Mouse (Mus musculus) forebrain, embryonic 15.5 days (tissue): ENCODE data around the gene Galnt17. TPM values are rescaled to one million over a fixed set of nuclear protein-coding genes. Genes with fewer than 3 reads are reported as not detected.

Experiments used
- ATAC-seq: fragments of 200-750 bp; cut with Nextera tagmentation; replicated peaks from 2 replicates; pipeline ENCODE4 v1.8.0; 2017; ENCODE audit warnings: mild to moderate bottlenecking, moderate TSS enrichment, moderate library complexity
- H3K27ac ChIP-seq: fragments of 300-500 bp; sonication (generic); replicated peaks from 2 replicates; pipeline ENCODE4 v1.5.1; 2015; ENCODE audit warnings: mild to moderate bottlenecking, inconsistent platforms
- H3K27me3 ChIP-seq: fragments of 300-500 bp; sonication (generic); 2 replicates; pipeline ENCODE4 v1.6.1; 2015; ENCODE audit warnings: inconsistent platforms
- H3K36me3 ChIP-seq: fragments of 300-500 bp; sonication (generic); 2 replicates; pipeline ENCODE4 v1.6.1; 2015; ENCODE audit warnings: mild to moderate bottlenecking, inconsistent platforms
- H3K4me1 ChIP-seq: fragments of 300-500 bp; sonication (generic); 2 replicates; pipeline ENCODE4 v1.6.1; 2015; ENCODE audit warnings: inconsistent platforms
- H3K4me2 ChIP-seq: fragments of 300-500 bp; sonication (generic); replicated peaks from 2 replicates; pipeline ENCODE4 v1.6.1; 2015; ENCODE audit warnings: mild to moderate bottlenecking, inconsistent platforms
- H3K4me3 ChIP-seq: fragments of 300-500 bp; sonication (generic); 2 replicates; pipeline ENCODE4 v1.5.1; 2015; ENCODE audit warnings: mild to moderate bottlenecking, inconsistent platforms
- H3K9ac ChIP-seq: fragments of 300-500 bp; sonication (generic); replicated peaks from 2 replicates; pipeline ENCODE4 v1.6.1; 2015; ENCODE audit warnings: mild to moderate bottlenecking, inconsistent platforms
- H3K9me3 ChIP-seq: fragments of 300-500 bp; sonication (generic); 2 replicates; pipeline ENCODE4 v1.6.1; 2016; ENCODE audit warnings: inconsistent platforms
- WGBS: fragments of 180-500 bp; shearing (Covaris S2); methylation state at CpG from one replicate; pipeline ENCODE4 v1.1.7; 2015; ENCODE audit warnings: mixed read lengths; 5-methylcytosine and 5-hydroxymethylcytosine counted together
- polyA plus RNA-seq: library from polyadenylated mRNA; unstranded; fragments of >200 nt; fragmentation: Nextera tagmentation; extraction: Ambion mirVana; gene quantifications from 2 replicates; pipeline ENCODE4 v1.2.1, GENCODE M21; 2015

Galnt17 gene
- polyA plus RNA-seq, 1 experiment from 2014 or later, result 10.0 TPM

DNA sequence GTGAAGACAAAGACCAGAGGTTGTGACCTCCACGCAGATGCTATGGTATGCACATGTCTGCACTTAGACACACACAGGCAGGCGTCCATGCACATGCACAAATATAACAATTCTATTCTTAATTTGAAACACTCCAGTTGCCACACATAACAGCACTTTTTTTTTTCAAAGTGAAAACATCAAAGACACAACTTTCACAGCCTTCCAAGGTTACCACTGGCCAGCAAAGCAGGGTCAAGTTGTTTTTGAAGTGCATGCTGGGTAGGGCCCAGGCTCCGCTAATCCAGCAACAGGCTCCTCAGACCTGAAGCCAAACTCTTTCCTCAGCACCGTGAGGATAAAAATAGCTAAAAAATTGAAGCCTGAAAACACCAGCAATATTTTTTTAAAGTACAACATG, 357.9 kb downstream of the Galnt17 start:
- H3K4me2 ChIP-seq, result no peak overlapping the region
- H3K36me3 ChIP-seq, result no peaks in the 10 kb centered on the region
- no peak overlapping the region for H3K27ac ChIP-seq
- no peaks in the 10 kb centered on the region for H3K9me3 ChIP-seq
- no peaks in the 10 kb centered on the region for H3K27me3 ChIP-seq
- no peaks in the 10 kb centered on the region for H3K4me1 ChIP-seq
- H3K9ac ChIP-seq, result no peak overlapping the region
- no peak overlapping the region for H3K4me3 ChIP-seq
- WGBS, result 50% methylated on average over 4 of the region's 4 CpGs
- ATAC-seq, result no peak

DNA sequence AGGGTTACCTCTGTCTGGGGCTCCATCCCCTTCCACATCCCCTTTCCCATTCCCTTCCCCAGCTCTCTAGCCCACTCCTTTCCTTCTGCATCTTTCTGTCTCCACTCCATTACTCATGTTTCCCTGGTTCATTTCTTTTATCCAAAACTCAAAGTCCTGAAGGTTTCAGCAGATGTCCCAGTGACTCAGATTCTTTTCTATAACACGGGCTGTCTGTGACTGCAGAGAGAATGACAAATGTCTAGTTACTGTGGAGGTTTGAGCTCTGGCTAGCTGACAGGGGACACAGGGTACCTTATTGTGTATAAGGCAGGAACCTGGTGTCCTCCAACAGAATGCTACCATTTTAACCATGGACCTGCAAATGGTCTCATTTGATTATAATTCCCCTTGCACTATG, 358.6 kb downstream of the Galnt17 start:
- Histone ChIP-seq H3K4me2 (no peak overlapping the region), H3K9me3 (no peaks in the 10 kb centered on the region), H3K4me3 (no peak overlapping the region), H3K36me3 (no peaks in the 10 kb centered on the region), H3K27me3 (no peaks in the 10 kb centered on the region), H3K9ac (no peak overlapping the region), H3K27ac (no peak overlapping the region), H3K4me1 (no peaks in the 10 kb centered on the region)
- ATAC-seq, result no peak
- 67% methylated on average over 1 of the region's 1 CpGs for WGBS

- Histone ChIP-seq H3K4me2 (no peak overlapping the region), H3K4me1 (peaks cover 28% of the 10 kb centered on the region), H3K36me3 (no peaks in the 10 kb centered on the region), H3K27ac (peak overlapping the region; percentile 92), H3K4me3 (no peak overlapping the region), H3K27me3 (no peaks in the 10 kb centered on the region), H3K9ac (no peak overlapping the region; the same call in 1 of the 2 replicates), H3K9me3 (no peaks in the 10 kb centered on the region)
- 3% methylated on average over 4 of the region's 4 CpGs for WGBS
- peak; percentile 66 for ATAC-seq
These were observed 369.2 kb downstream of the Galnt17 start for GRCm38 (mm10) chr5:130938911-130939608.

GRCm38 (mm10) chr5:130938274-130938741, 370.0 kb downstream of the Galnt17 start:
- Histone ChIP-seq H3K9ac (no peak overlapping the region), H3K4me2 (no peak overlapping the region), H3K9me3 (no peaks in the 10 kb centered on the region), H3K27me3 (no peaks in the 10 kb centered on the region), H3K4me1 (peaks cover 28% of the 10 kb centered on the region), H3K36me3 (no peaks in the 10 kb centered on the region), H3K4me3 (no peak overlapping the region), H3K27ac (peak overlapping the region; percentile 92)
- peak; percentile 73 for ATAC-seq
- WGBS, result 4% methylated on average over 7 of the region's 7 CpGs

- Histone ChIP-seq H3K4me3 (no peak overlapping the region), H3K36me3 (no peaks in the 10 kb centered on the region), H3K4me2 (no peak overlapping the region), H3K27ac (no peak overlapping the region), H3K9ac (no peak overlapping the region), H3K27me3 (no peaks in the 10 kb centered on the region), H3K9me3 (no peaks in the 10 kb centered on the region), H3K4me1 (0 out of 2 replicates have a peak, but pooled peaks cover 4% of the 10 kb centered on the region)
- no peak for ATAC-seq
- WGBS, result 78% methylated on average over 1 of the region's 1 CpGs
These were observed 377.3 kb downstream of the Galnt17 start for GRCm38 (mm10) chr5:130930999-130931398.

DNA sequence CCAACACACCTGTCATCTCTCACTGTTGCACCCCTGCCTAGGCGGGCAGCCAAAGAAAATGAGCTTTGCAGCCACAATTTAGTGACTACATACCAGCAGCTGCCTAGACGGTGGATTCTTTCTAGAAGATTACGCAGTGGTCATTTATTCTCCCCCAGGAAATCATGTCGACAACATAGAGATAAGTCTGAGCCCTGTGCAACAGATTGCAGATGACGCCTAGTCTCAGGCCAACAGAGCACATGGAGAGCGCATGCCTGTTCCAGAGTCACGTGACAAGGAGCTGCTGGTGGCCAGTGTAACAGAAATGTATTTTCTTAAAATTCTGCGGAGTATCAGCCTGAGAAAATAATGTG, 380.5 kb downstream of the Galnt17 start:
- no peak overlapping the region for H3K4me3 ChIP-seq
- no peak overlapping the region for H3K27ac ChIP-seq
- no peak for ATAC-seq
- 81% methylated on average over 8 of the region's 8 CpGs for WGBS
- H3K9me3 ChIP-seq, result no peaks in the 10 kb centered on the region
- H3K36me3 ChIP-seq, result no peaks in the 10 kb centered on the region
- H3K9ac ChIP-seq, result no peak overlapping the region
- H3K4me1 ChIP-seq, result peaks cover 12% of the 10 kb centered on the region
- no peaks in the 10 kb centered on the region for H3K27me3 ChIP-seq
- H3K4me2 ChIP-seq, result no peak overlapping the region

DNA sequence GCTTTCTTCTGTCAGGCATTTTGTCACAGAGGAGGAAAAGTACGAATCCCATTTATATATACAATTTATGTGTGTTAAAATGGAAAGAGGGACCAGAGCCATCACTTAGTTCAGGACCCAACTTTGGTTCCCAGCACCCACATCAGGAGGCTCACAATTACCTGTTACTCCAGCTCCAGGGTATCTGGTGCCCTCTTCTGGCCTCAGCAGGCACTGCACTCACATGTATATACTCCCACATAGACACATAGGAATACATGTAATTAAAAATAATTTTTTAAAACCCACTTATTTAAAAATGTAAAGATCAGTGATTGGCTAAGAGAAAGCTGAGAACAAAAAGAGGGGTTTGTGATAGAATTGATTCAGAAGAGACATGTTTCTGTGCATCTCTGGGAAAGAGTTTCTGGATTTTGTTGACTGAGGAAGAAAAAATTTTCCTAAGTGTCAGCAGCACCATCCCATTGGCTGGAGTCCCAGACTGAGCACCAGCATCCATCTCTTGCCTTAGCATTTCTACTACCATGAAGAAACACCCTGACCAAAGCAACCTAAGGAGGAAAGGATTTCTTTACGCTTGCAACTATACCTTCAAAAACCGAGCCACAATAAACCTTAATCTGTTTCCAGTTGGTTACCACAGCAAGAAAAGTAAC, 381.0 kb downstream of the Galnt17 start:
- WGBS, result 93% methylated on average over 3 of the region's 3 CpGs

GRCm38 (mm10) chr5:130925681-130926080, 382.6 kb downstream of the Galnt17 start:
- H3K4me2 ChIP-seq, result no peak overlapping the region
- H3K9me3 ChIP-seq, result no peaks in the 10 kb centered on the region
- peaks cover 12% of the 10 kb centered on the region for H3K4me1 ChIP-seq
- WGBS, result 92% methylated on average over 7 of the region's 7 CpGs
- no peak overlapping the region for H3K4me3 ChIP-seq
- no peak for ATAC-seq
- H3K27me3 ChIP-seq, result no peaks in the 10 kb centered on the region
- H3K27ac ChIP-seq, result no peak overlapping the region
- no peaks in the 10 kb centered on the region for H3K36me3 ChIP-seq
- no peak overlapping the region for H3K9ac ChIP-seq

More for the DNA sequence above, 381.0 kb downstream of the Galnt17 start:
- Histone ChIP-seq H3K27me3 (no peaks in the 10 kb centered on the region), H3K27ac (no peak overlapping the region), H3K9ac (no peak overlapping the region), H3K4me2 (no peak overlapping the region), H3K4me1 (peaks cover 12% of the 10 kb centered on the region), H3K9me3 (no peaks in the 10 kb centered on the region), H3K4me3 (no peak overlapping the region), H3K36me3 (no peaks in the 10 kb centered on the region)
- no peak for ATAC-seq

- H3K36me3 ChIP-seq, result no peaks in the 10 kb centered on the region
- no peaks in the 10 kb centered on the region for H3K27me3 ChIP-seq
- H3K4me3 ChIP-seq, result no peak overlapping the region
- H3K9me3 ChIP-seq, result no peaks in the 10 kb centered on the region
- no peak overlapping the region for H3K9ac ChIP-seq
- H3K4me2 ChIP-seq, result no peak overlapping the region
- WGBS, result 5% methylated on average over 2 of the region's 2 CpGs
- H3K4me1 ChIP-seq, result peaks cover 12% of the 10 kb centered on the region
- H3K27ac ChIP-seq, result peak overlapping the region; percentile 49
- peak; percentile 93 for ATAC-seq
These were observed 384.0 kb downstream of the Galnt17 start for GRCm38 (mm10) chr5:130924245-130924827.

DNA sequence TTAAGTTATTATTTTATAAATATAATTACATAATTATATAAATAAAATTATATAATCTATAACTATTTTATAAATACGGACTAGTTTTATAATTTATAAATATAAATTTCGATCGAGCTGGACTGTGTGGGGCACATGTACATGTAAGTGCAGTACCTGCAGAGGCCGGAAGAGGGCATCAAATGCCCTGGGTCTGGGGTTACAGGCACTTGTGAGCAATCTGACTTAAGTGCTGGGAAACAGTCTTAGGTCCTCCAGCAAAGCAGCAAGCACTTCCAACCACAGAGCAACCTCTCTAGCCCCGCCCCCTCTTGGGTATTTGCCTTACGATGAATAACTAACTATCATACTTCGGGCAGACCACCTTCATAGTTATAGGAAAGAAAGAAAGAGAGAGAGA, 388.3 kb downstream of the Galnt17 start:
- no peaks in the 10 kb centered on the region for H3K36me3 ChIP-seq
- WGBS, result 96% methylated on average over 7 of the region's 7 CpGs
- no peak for ATAC-seq
- peaks cover 12% of the 10 kb centered on the region for H3K4me1 ChIP-seq
- no peak overlapping the region for H3K9ac ChIP-seq
- H3K4me3 ChIP-seq, result no peak overlapping the region
- no peak overlapping the region for H3K4me2 ChIP-seq
- H3K27me3 ChIP-seq, result no peaks in the 10 kb centered on the region
- no peaks in the 10 kb centered on the region for H3K9me3 ChIP-seq
- H3K27ac ChIP-seq, result no peak overlapping the region

DNA sequence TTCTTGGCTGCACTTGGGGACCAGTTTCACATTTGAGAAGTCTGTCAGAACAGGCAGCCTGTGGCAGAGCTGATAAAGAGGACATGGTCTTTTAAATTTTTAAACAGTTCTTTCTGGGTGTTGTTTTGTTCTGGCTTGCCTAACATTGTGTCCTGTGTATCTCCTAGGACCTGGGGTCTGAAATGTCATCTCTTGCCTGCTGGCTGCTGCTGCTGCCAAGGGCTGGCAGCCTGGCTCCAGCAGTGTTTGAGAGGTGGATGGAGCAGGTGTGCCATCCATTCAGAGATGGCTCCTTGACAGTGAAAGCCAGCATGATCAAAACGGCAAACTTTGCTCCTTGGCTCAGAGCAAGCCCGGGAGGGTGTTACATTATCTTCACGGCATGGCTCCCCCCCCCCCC, 393.7 kb downstream of the Galnt17 start:
- Histone ChIP-seq H3K4me3 (no peak overlapping the region), H3K4me2 (no peak overlapping the region), H3K9me3 (no peaks in the 10 kb centered on the region), H3K4me1 (no peaks in the 10 kb centered on the region), H3K36me3 (no peaks in the 10 kb centered on the region), H3K9ac (no peak overlapping the region), H3K27ac (no peak overlapping the region), H3K27me3 (no peaks in the 10 kb centered on the region)
- WGBS, result 71% methylated on average over 3 of the region's 3 CpGs
- ATAC-seq, result no peak

- Histone ChIP-seq H3K27me3 (no peaks in the 10 kb centered on the region), H3K9me3 (no peaks in the 10 kb centered on the region), H3K4me1 (no peaks in the 10 kb centered on the region), H3K9ac (no peak overlapping the region), H3K4me3 (no peak overlapping the region), H3K36me3 (no peaks in the 10 kb centered on the region), H3K4me2 (no peak overlapping the region), H3K27ac (no peak overlapping the region)
- no peak for ATAC-seq
- WGBS, result 84% methylated on average over 2 of the region's 2 CpGs
These were observed 396.7 kb downstream of the Galnt17 start for GRCm38 (mm10) chr5:130911551-130911950.
